ENCODE assay signal across 28 mouse cellular contexts in genomic region chrX:12800559-12800958, GRCm38 (mm10).
"Had no signal": no experiment of that assay in that cellular context is flagged by ENCODE, and none has a peak within 500 bp of the region (broad histone marks: within the 10 kb centered on the region; RNA-seq: fewer than 3 reads in every experiment).

No protein-coding gene starts in this region.

- H3K4me3 ChIP-seq: left cerebral cortex, adult 2 months; limb, embryonic 10.5 days; limb, embryonic 12.5 days; limb, embryonic 13.5 days; limb, embryonic 15.5 days; liver, embryonic 12.5 days; liver, embryonic 13.5 days; liver, embryonic 15.5 days; lung, embryonic 15.5 days; megakaryocyte, embryonic 14.5 days; midbrain, embryonic 10.5 days; midbrain, embryonic 12.5 days; midbrain, embryonic 13.5 days; midbrain, embryonic 15.5 days; myocyte had no signal

- DNase-seq: left cerebral cortex, postnatal 4 days; liver; liver, embryonic 13.5 days; liver, postnatal 0 days; lung, adult 18-20 months; lung, adult 2 months; lung, embryonic 14.5 days; lung, postnatal 10 days; lung, postnatal 14 days; lung, postnatal 36 days; lung, postnatal 4 days; midbrain, embryonic 14.5 days had no signal

- H3K27ac ChIP-seq: left cerebral cortex, adult 2 months; limb, embryonic 10.5 days; limb, embryonic 12.5 days; limb, embryonic 13.5 days; limb, embryonic 15.5 days; liver, embryonic 12.5 days; liver, embryonic 13.5 days; liver, embryonic 14.5 days; liver, embryonic 15.5 days; lung, embryonic 15.5 days; macrophage; midbrain, embryonic 10.5 days; midbrain, embryonic 12.5 days; midbrain, embryonic 13.5 days; midbrain, embryonic 15.5 days had no signal

- H3K9ac ChIP-seq: limb, embryonic 12.5 days; limb, embryonic 13.5 days; limb, embryonic 15.5 days; liver, embryonic 12.5 days; liver, embryonic 13.5 days; liver, embryonic 14.5 days; liver, embryonic 15.5 days; liver, postnatal 0 days; lung, embryonic 14.5 days; lung, embryonic 15.5 days; midbrain, embryonic 12.5 days; midbrain, embryonic 13.5 days; midbrain, embryonic 15.5 days had no signal

- H3K4me1 ChIP-seq: limb, embryonic 10.5 days; limb, embryonic 12.5 days; limb, embryonic 13.5 days; limb, embryonic 15.5 days; liver, embryonic 12.5 days; liver, embryonic 15.5 days; lung, embryonic 15.5 days; megakaryocyte, embryonic 14.5 days; midbrain, embryonic 10.5 days; midbrain, embryonic 12.5 days; midbrain, embryonic 13.5 days; midbrain, embryonic 15.5 days had no signal

- H3K27me3 ChIP-seq: limb, embryonic 13.5 days; limb, embryonic 15.5 days; liver, embryonic 12.5 days; liver, embryonic 13.5 days; liver, embryonic 15.5 days; lung, embryonic 15.5 days; midbrain, embryonic 12.5 days; midbrain, embryonic 13.5 days; midbrain, embryonic 15.5 days had no signal

- H3K9me3 ChIP-seq: limb, embryonic 10.5 days; limb, embryonic 12.5 days; limb, embryonic 13.5 days; limb, embryonic 15.5 days; liver, embryonic 12.5 days; liver, embryonic 13.5 days; liver, embryonic 15.5 days; lung, embryonic 15.5 days; megakaryocyte, embryonic 14.5 days; midbrain, embryonic 10.5 days; midbrain, embryonic 12.5 days; midbrain, embryonic 13.5 days; midbrain, embryonic 15.5 days had no signal

- H3K36me3 ChIP-seq: limb, embryonic 10.5 days; limb, embryonic 12.5 days; limb, embryonic 13.5 days; limb, embryonic 15.5 days; liver, embryonic 12.5 days; liver, embryonic 13.5 days; liver, embryonic 15.5 days; lung, embryonic 15.5 days; midbrain, embryonic 10.5 days; midbrain, embryonic 12.5 days; midbrain, embryonic 13.5 days; midbrain, embryonic 15.5 days had no signal
